Mouse (Mus musculus): ENCODE data around the gene Pex5.

DNA sequence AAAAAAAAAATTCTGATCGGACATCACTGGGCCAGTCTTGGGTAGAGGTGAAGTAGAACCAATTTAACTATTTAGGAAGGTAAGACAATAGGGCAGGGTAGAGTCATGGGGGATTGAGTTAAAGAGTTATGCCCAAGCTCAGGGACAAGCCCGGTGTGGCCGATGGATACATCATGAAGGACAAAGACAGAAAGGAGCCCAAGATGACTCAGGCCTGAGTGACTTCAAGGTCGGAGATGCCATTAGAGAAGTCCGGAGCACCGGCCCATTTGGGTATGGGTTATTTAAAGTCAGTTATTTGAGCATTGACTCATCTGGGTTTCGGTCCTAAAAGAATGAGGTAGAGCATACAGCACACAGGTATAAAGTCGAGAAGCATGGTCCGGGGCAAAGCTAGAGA, 31.6 kb upstream of the Pex5 start:
- TF ChIP-seq POLR2A (IDR thresholded peaks at IDR 0.05; ENCODE audit: low read depth, low read length) (no peak), CTCF (IDR thresholded peaks at IDR 0.05; ENCODE audit: extremely low read depth, insufficient read depth, insufficient read length, insufficient replicate concordance) (no peak)

Measured in spleen, adult 2 months (tissue).